Mouse (Mus musculus): Measurements from ENCODE around the gene Arhgap6. TPM values are rescaled to one million over a fixed set of nuclear protein-coding genes. Genes with fewer than 3 reads are reported as not detected.

Gene Arhgap6
- total RNA-seq (2023), result 1 to 10 TPM; 4.7 to 5.4 TPM

DNA sequence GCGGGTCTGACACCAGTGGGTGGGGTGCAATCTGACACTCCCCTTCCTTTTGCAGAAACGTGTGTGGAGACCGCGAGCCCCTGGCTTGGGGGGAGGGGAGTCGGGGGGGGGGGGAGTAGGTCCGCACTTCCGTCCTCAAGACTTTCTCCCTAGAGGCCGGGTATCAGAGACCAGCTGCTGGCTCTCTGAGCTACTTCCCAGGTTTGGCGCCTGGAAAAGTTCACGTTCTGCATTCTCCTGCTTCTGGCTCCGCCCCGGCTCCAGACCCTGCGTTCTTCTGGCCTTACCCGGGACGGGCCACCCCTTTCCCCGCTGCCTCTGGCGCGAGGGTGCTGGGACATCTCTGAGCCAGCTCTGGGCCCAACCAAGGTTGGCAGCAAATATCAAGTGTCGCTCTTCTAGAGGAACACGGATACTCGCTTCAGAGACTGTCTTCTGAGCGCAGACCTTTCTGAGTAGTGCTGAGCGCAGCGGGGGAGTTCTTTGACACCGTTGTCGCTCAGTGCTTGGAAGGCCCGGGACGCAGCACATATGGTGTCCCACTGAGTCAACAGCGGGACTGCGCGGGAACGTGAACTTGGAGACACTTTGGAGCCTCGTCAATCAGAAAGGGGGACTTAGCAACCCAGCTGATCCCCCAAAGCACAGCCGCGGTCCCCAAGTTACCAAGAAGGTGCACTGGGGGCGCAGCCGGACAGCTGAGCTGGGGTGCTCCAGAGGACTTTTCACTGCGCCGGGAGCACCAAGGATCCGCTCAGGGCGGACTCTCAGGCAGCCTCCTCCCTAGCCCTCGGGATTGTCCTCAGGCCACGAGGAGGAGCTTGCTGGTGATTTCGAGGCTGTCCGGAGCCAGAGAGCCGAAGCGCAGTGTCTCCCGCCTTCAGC, at the start of gene Arhgap6:
Gene Arhgap6 (plus strand): TSS at position 126 of the 885 bp plus-strand sequence.

GRCm38 (mm10) chrX:169187100-169187499, 392.2 kb downstream of the Arhgap6 start, which contains the start of gene Amelx:
TSS of gene Amelx (minus strand) at chrX:169187200.

GRCm38 (mm10) chrX:169319945-169320667, 525.2 kb downstream of the Arhgap6 start, which contains the start of gene Hccs:
TSS of gene Hccs (minus strand) at chrX:169320372.

Other genes with a start within 250 kb of the Arhgap6 start
- gene Frmpd4, start 217.9 kb upstream of the Arhgap6 start, total RNA-seq (2023), result not detected
- 10 to 100 TPM; 28.7 to 28.8 TPM for gene Msl3, start 121.2 kb upstream of the Arhgap6 start, total RNA-seq (2023)